Mouse (Mus musculus) lung, adult 18-20 months (tissue): Measurements from ENCODE around the gene Fam19a5.

Source experiments
- DNase-seq, 2 experiments: peaks; one replicate each; pipeline ENCODE4 v3.0.0; 2022; ENCODE audit warnings: mixed read lengths in 2 of 2

The Fam19a5 gene

GRCm38 (mm10) chr15:87773955-87774354, 229.9 kb downstream of the Fam19a5 start:
- DNase-seq = no peak

GRCm38 (mm10) chr15:87783331-87783730, 239.2 kb downstream of the Fam19a5 start:
- no peak for DNase-seq

GRCm38 (mm10) chr15:87789671-87790070, 245.6 kb downstream of the Fam19a5 start:
- no peak for DNase-seq

GRCm38 (mm10) chr15:87793661-87794060, 249.6 kb downstream of the Fam19a5 start:
- DNase-seq = no peak

- no peak for DNase-seq
Observed at GRCm38 (mm10) chr15:87796571-87796970, 252.5 kb downstream of the Fam19a5 start.
